Mouse (Mus musculus): ENCODE data around the gene Fam118a. TPM values are rescaled to one million over a fixed set of nuclear protein-coding genes. Genes with fewer than 3 reads are reported as not detected.

Gene Fam118a
- total and polyA plus RNA-seq, 2 experiments: 1.3 to 3.0 TPM

DNA sequence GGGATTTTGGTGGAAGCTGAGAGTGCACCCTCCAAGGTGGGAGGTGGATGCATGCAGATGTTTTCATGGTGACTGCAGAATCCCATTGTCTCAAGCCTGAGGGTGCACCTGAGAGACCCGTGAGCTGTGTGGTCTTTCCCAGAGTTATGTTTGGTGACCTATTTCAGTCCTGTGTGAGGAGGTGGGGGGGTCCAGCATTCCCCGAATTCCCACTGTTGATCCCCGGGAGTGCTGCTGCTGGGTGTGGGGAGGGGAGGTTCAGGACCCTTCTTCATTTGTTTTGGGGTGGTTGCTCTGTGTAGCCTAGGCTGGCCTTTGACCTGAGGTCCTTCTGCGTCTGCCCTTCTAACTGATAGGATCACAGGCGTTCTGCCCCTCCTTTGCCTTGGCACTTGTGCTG lies 15.0 kb downstream of the Fam118a start:
- no peak for DNase-seq (ENCODE audit: extremely low read depth, low read depth, low spot score)
- H3K4me3 ChIP-seq (ENCODE audit: insufficient read depth, low read depth, low read length): no peak overlapping the region
- no peaks in the 10 kb centered on the region for H3K4me1 ChIP-seq (ENCODE audit: control insufficient read depth, insufficient read depth, low read length)
- H3K27ac ChIP-seq (replicated peaks; ENCODE audit: insufficient read depth, low read depth, low read length): no peak overlapping the region
- TF ChIP-seq CTCF (IDR thresholded peaks at IDR 0.05; ENCODE audit: low read depth, low read length) (no peak), POLR2A (IDR thresholded peaks at IDR 0.05; ENCODE audit: extremely low read depth, insufficient read depth, low read length) (no peak)
- no peaks in the 10 kb centered on the region; the same call in 1 of the 2 replicates for H3K36me3 ChIP-seq (ENCODE audit: control insufficient read depth, insufficient read depth, low read length)
- 90% methylated on average over 5 of the region's 5 CpGs for WGBS
- no peaks in the 10 kb centered on the region for H3K79me2 ChIP-seq (ENCODE audit: control insufficient read depth, insufficient read depth, low read length)
- no peaks in the 10 kb centered on the region for H3K27me3 ChIP-seq (ENCODE audit: control insufficient read depth, insufficient read depth, low read length)
- H3K9ac ChIP-seq (ENCODE audit: low read depth, low read length): no peak overlapping the region

GRCm38 (mm10) chr15:85046230-85046950 lies 17.6 kb downstream of the Fam118a start:
- no peaks in the 10 kb centered on the region for H3K4me1 ChIP-seq (ENCODE audit: control insufficient read depth, insufficient read depth, low read length)
- TF ChIP-seq CTCF (IDR thresholded peaks at IDR 0.05; ENCODE audit: low read depth, low read length) (no peak), POLR2A (IDR thresholded peaks at IDR 0.05; ENCODE audit: extremely low read depth, insufficient read depth, low read length) (no peak)
- WGBS: 95% methylated on average over 14 of the region's 14 CpGs
- no peak overlapping the region for H3K27ac ChIP-seq (replicated peaks; ENCODE audit: insufficient read depth, low read depth, low read length)
- DNase-seq (ENCODE audit: extremely low read depth, low read depth, low spot score): no peak
- H3K36me3 ChIP-seq (ENCODE audit: control insufficient read depth, insufficient read depth, low read length): no peaks in the 10 kb centered on the region; the same call in 1 of the 2 replicates
- no peak overlapping the region for H3K9ac ChIP-seq (ENCODE audit: low read depth, low read length)
- no peaks in the 10 kb centered on the region for H3K79me2 ChIP-seq (ENCODE audit: control insufficient read depth, insufficient read depth, low read length)
- H3K4me3 ChIP-seq (ENCODE audit: insufficient read depth, low read depth, low read length): no peak overlapping the region
- H3K27me3 ChIP-seq (ENCODE audit: control insufficient read depth, insufficient read depth, low read length): no peaks in the 10 kb centered on the region

DNA sequence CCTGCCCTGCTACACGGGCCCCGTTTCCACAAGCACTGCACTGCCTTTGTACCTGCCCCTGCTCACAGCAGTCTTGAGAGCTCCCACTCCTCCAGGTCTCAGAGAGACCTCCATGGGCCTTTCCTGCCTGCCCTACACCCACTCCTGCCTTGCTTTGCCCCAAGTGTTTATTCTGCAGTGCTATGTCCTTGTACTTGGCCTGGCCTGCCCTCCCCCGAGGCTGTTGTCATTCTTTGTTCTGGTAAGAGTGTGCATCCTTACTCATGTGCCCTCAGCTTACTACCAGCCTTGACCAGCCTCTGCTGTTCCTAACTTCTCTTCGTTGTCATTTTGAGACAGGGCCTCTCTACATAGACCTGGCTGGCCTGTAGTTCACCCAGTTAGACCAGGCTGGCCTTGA lies 19.1 kb downstream of the Fam118a start:
- TF ChIP-seq POLR2A (IDR thresholded peaks at IDR 0.05; ENCODE audit: extremely low read depth, insufficient read depth, low read length) (no peak), CTCF (IDR thresholded peaks at IDR 0.05; ENCODE audit: low read depth, low read length) (no peak)
- no peak overlapping the region for H3K4me3 ChIP-seq (ENCODE audit: insufficient read depth, low read depth, low read length)
- DNase-seq (ENCODE audit: extremely low read depth, low read depth, low spot score): no peak
- no peaks in the 10 kb centered on the region for H3K79me2 ChIP-seq (ENCODE audit: control insufficient read depth, insufficient read depth, low read length)
- WGBS: 84% methylated on average over 4 of the region's 4 CpGs
- no peaks in the 10 kb centered on the region for H3K4me1 ChIP-seq (ENCODE audit: control insufficient read depth, insufficient read depth, low read length)
- H3K9ac ChIP-seq (ENCODE audit: low read depth, low read length): no peak overlapping the region
- H3K36me3 ChIP-seq (ENCODE audit: control insufficient read depth, insufficient read depth, low read length): no peaks in the 10 kb centered on the region; the same call in 1 of the 2 replicates
- H3K27ac ChIP-seq (replicated peaks; ENCODE audit: insufficient read depth, low read depth, low read length): no peak overlapping the region
- H3K27me3 ChIP-seq (ENCODE audit: control insufficient read depth, insufficient read depth, low read length): no peaks in the 10 kb centered on the region

GRCm38 (mm10) chr15:85049758-85050157 lies 21.0 kb downstream of the Fam118a start:
- H3K4me3 ChIP-seq (ENCODE audit: insufficient read depth, low read depth, low read length): no peak overlapping the region
- no peak overlapping the region for H3K27ac ChIP-seq (replicated peaks; ENCODE audit: insufficient read depth, low read depth, low read length)
- H3K36me3 ChIP-seq (ENCODE audit: control insufficient read depth, insufficient read depth, low read length): peaks cover 3% of the 10 kb centered on the region; the same call in 1 of the 2 replicates
- no peaks in the 10 kb centered on the region for H3K79me2 ChIP-seq (ENCODE audit: control insufficient read depth, insufficient read depth, low read length)
- no peak for DNase-seq (ENCODE audit: extremely low read depth, low read depth, low spot score)
- TF ChIP-seq POLR2A (IDR thresholded peaks at IDR 0.05; ENCODE audit: extremely low read depth, insufficient read depth, low read length) (no peak), CTCF (IDR thresholded peaks at IDR 0.05; ENCODE audit: low read depth, low read length) (no peak)
- H3K4me1 ChIP-seq (ENCODE audit: control insufficient read depth, insufficient read depth, low read length): no peaks in the 10 kb centered on the region
- H3K9ac ChIP-seq (ENCODE audit: low read depth, low read length): no peak overlapping the region
- WGBS: 96% methylated on average over 1 of the region's 1 CpGs
- H3K27me3 ChIP-seq (ENCODE audit: control insufficient read depth, insufficient read depth, low read length): no peaks in the 10 kb centered on the region

DNA sequence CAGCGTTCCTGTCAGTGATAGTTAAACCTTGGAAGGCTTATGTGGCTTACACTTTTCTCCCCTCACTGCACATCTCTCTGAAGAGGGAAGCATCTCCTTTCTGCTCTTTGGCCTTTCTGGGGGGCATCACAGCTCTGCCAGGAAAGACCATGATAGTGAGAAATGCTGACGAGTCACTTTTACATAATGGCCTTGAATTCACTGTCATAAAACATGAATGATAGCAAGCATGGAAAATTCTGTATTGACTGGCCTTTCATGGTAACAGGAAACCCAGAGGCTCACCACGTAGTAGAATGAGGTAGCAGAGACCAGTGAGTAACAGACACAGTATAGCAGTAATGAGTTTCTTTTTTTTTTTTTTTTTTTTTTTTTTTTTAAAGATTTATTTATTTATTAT lies 25.4 kb downstream of the Fam118a start:
- peaks cover 3% of the 10 kb centered on the region; the same call in 1 of the 2 replicates for H3K36me3 ChIP-seq (ENCODE audit: control insufficient read depth, insufficient read depth, low read length)
- H3K4me3 ChIP-seq (ENCODE audit: insufficient read depth, low read depth, low read length): no peak overlapping the region
- H3K9ac ChIP-seq (ENCODE audit: low read depth, low read length): no peak overlapping the region
- DNase-seq (ENCODE audit: extremely low read depth, low read depth, low spot score): no peak
- 89% methylated on average over 3 of the region's 3 CpGs for WGBS
- TF ChIP-seq POLR2A (IDR thresholded peaks at IDR 0.05; ENCODE audit: extremely low read depth, insufficient read depth, low read length) (no peak), CTCF (IDR thresholded peaks at IDR 0.05; ENCODE audit: low read depth, low read length) (no peak)
- H3K79me2 ChIP-seq (ENCODE audit: control insufficient read depth, insufficient read depth, low read length): no peaks in the 10 kb centered on the region
- H3K27ac ChIP-seq (replicated peaks; ENCODE audit: insufficient read depth, low read depth, low read length): no peak overlapping the region
- H3K4me1 ChIP-seq (ENCODE audit: control insufficient read depth, insufficient read depth, low read length): no peaks in the 10 kb centered on the region
- no peaks in the 10 kb centered on the region for H3K27me3 ChIP-seq (ENCODE audit: control insufficient read depth, insufficient read depth, low read length)

GRCm38 (mm10) chr15:85055186-85055585 lies 26.4 kb downstream of the Fam118a start:
- Histone ChIP-seq H3K9ac (ENCODE audit: low read depth, low read length) (no peak overlapping the region), H3K27ac (replicated peaks; ENCODE audit: insufficient read depth, low read depth, low read length) (no peak overlapping the region), H3K79me2 (ENCODE audit: control insufficient read depth, insufficient read depth, low read length) (no peaks in the 10 kb centered on the region), H3K36me3 (ENCODE audit: control insufficient read depth, insufficient read depth, low read length) (peaks cover 3% of the 10 kb centered on the region; the same call in 1 of the 2 replicates), H3K27me3 (ENCODE audit: control insufficient read depth, insufficient read depth, low read length) (no peaks in the 10 kb centered on the region), H3K4me1 (ENCODE audit: control insufficient read depth, insufficient read depth, low read length) (no peaks in the 10 kb centered on the region), H3K4me3 (ENCODE audit: insufficient read depth, low read depth, low read length) (no peak overlapping the region)
- DNase-seq (ENCODE audit: extremely low read depth, low read depth, low spot score): no peak
- TF ChIP-seq POLR2A (IDR thresholded peaks at IDR 0.05; ENCODE audit: extremely low read depth, insufficient read depth, low read length): no peak
- no peak for TF ChIP-seq CTCF (IDR thresholded peaks at IDR 0.05; ENCODE audit: low read depth, low read length)
- 84% methylated on average over 4 of the region's 4 CpGs for WGBS

All from liver, adult 2 months (tissue).